Mouse (Mus musculus) ES-E14 (cell line): ENCODE measurements around the gene Fam217b. TPM values are rescaled to one million over a fixed set of nuclear protein-coding genes. Genes with fewer than 3 reads are reported as not detected.

Experiments
- DNase-seq: peaks from one replicate; pipeline ENCODE4 v3.0.0-alpha.2; 2013; ENCODE audit warnings: low read depth, low spot score
- H3K27ac ChIP-seq: 2 replicates; pipeline ENCODE4 v1.5.1; 2012; ENCODE audit warnings: low read depth, mild to moderate bottlenecking, low read length, moderate library complexity, mixed read lengths; ENCODE audit not compliant: poor library complexity, insufficient read depth, severe bottlenecking
- H3K36me3 ChIP-seq: 2 replicates; pipeline ENCODE4 v1.6.1; 2012; ENCODE audit warnings: mild to moderate bottlenecking, low read length, moderate library complexity, mixed read lengths; ENCODE audit not compliant: control insufficient read depth, poor library complexity, insufficient read depth, severe bottlenecking
- H3K4me1 ChIP-seq, 2 experiments: fragments of 150-350 bp in 1 of 2; sonication (generic) in 1 of 2; 2 replicates each; pipeline ENCODE4 v1.6.1; 2012; ENCODE audit warnings: low read length in 2 of 2, mild to moderate bottlenecking in 1 of 2, mixed read lengths in 1 of 2; ENCODE audit not compliant: control insufficient read depth in 2 of 2, insufficient read depth in 2 of 2, poor library complexity in 1 of 2
- H3K4me3 ChIP-seq, 2 experiments: fragments of 150-350 bp in 1 of 2; sonication (generic) in 1 of 2; 2 replicates each; pipeline ENCODE4 v1.5.1; 2012; ENCODE audit warnings: low read length in 2 of 2, low read depth in 1 of 2, mild to moderate bottlenecking in 1 of 2, mixed read lengths in 1 of 2; ENCODE audit not compliant: insufficient read depth in 1 of 2, poor library complexity in 1 of 2, severe bottlenecking in 1 of 2
- H3K9ac ChIP-seq: 2 replicates; pipeline ENCODE4 v1.6.1; 2012; ENCODE audit warnings: low read depth, mild to moderate bottlenecking, low read length, mixed read lengths; ENCODE audit not compliant: poor library complexity, insufficient read depth, severe bottlenecking
- H3K9me3 ChIP-seq: fragments of 150-350 bp; sonication (generic); 2 replicates; pipeline ENCODE4 v1.6.1; 2012; ENCODE audit warnings: low read depth, mild to moderate bottlenecking, low read length; ENCODE audit not compliant: control insufficient read depth, insufficient read depth
- CHD2 ChIP-seq: IDR thresholded peaks from 2 replicates; pipeline ENCODE4 v1.6.1; 2014; ENCODE audit warnings: mild to moderate bottlenecking, low read depth, low read length, inconsistent platforms
- HCFC1 ChIP-seq: IDR thresholded peaks from 2 replicates; pipeline ENCODE4 v1.6.1; 2012; ENCODE audit warnings: low read length, inconsistent platforms, borderline replicate concordance; ENCODE audit not compliant: insufficient read depth
- MAFK ChIP-seq: IDR thresholded peaks from 2 replicates; pipeline ENCODE4 v1.6.1; 2014; ENCODE audit warnings: mild to moderate bottlenecking, low read depth, low read length, inconsistent platforms; ENCODE audit not compliant: insufficient read depth
- ZC3H11A ChIP-seq: IDR thresholded peaks from 2 replicates; pipeline ENCODE4 v1.6.1; 2012; ENCODE audit warnings: low read depth, mild to moderate bottlenecking, inconsistent platforms, low read length, borderline replicate concordance
- ZNF384 ChIP-seq: IDR thresholded peaks from 2 replicates; pipeline ENCODE4 v1.6.1; 2012; ENCODE audit warnings: low read depth, low read length, inconsistent platforms
- in situ Hi-C, 2 experiments: fragments of 600-800 bp; cut with MboI; formaldehyde crosslinking; loops; one replicate each; pipeline ENCODE4 v1.15.1; 2025; ENCODE audit warnings: low sequenced_read_pairs in 2 of 2, inconsistent platforms in 1 of 2; ENCODE audit not compliant: unreplicated experiment in 2 of 2
- total RNA-seq: library from RNA; depleted of rRNA; stranded (reverse); fragments of 300-350 nt; gene quantifications from 2 replicates; pipeline ENCODE4 v1.2.3, GENCODE M21; 2012; rRNA removed

The Fam217b gene
- total RNA-seq, 1 experiment, result 0.76 TPM

- Histone ChIP-seq H3K4me1 (no peaks in the 10 kb centered on the region), H3K9me3 (no peaks in the 10 kb centered on the region), H3K9ac (no peak overlapping the region), H3K27ac (no peak overlapping the region), H3K4me3 (no peak overlapping the region), H3K36me3 (no peaks in the 10 kb centered on the region)
- TF ChIP-seq CHD2 (no peak), ZC3H11A (no peak), MAFK (no peak), HCFC1 (no peak), ZNF384 (no peak)
- in situ Hi-C loops, result no loop called here
- no peak for DNase-seq
These were observed 57.5 kb downstream of the Fam217b start for GRCm38 (mm10) chr2:178471546-178472480.

- Histone ChIP-seq H3K4me1 (no peaks in the 10 kb centered on the region), H3K4me3 (no peak overlapping the region), H3K9me3 (no peaks in the 10 kb centered on the region), H3K9ac (no peak overlapping the region), H3K27ac (no peak overlapping the region), H3K36me3 (no peaks in the 10 kb centered on the region)
- no peak for TF ChIP-seq HCFC1
- TF ChIP-seq ZNF384, result no peak
- no peak for TF ChIP-seq MAFK
- TF ChIP-seq ZC3H11A, result no peak
- no peak for TF ChIP-seq CHD2
- DNase-seq, result no peak
- in situ Hi-C loops, result no loop called here
These were observed 59.6 kb downstream of the Fam217b start for GRCm38 (mm10) chr2:178473916-178474315.

Other genes starting within 250 kb of the Fam217b start
- gene Sycp2, start 6.8 kb upstream of the Fam217b start, total RNA-seq, result 0.95 and 1.4 TPM in 2 replicates
- 0.49 and 0.53 TPM in 2 replicates for gene Ppp1r3d, start 52 bp upstream of the Fam217b start, total RNA-seq
- 0.22 and 0.26 TPM in 2 replicates for gene Cdh26, start 16.0 kb downstream of the Fam217b start, total RNA-seq